ENCODE assay signal across 18 mouse cellular contexts in genomic region chr6:68852286-68852685, GRCm38 (mm10).
"Had no signal": no experiment of that assay in that cellular context is flagged by ENCODE, and none has a peak within 500 bp of the region (broad histone marks: within the 10 kb centered on the region; RNA-seq: fewer than 3 reads in every experiment).

No protein-coding gene starts in this region.

- H3K4me3 ChIP-seq: lung, embryonic 15.5 days; megakaryocyte, embryonic 14.5 days; midbrain, embryonic 13.5 days; midbrain, embryonic 15.5 days; neural tube, embryonic 12.5 days; stomach, embryonic 15.5 days had no signal

- H3K27me3 ChIP-seq: lung, embryonic 15.5 days; megakaryocyte, embryonic 14.5 days; midbrain, embryonic 13.5 days; midbrain, embryonic 15.5 days; neural tube, embryonic 12.5 days; stomach, embryonic 15.5 days had no signal

- H3K36me3 ChIP-seq: lung, embryonic 15.5 days; midbrain, embryonic 13.5 days; midbrain, embryonic 15.5 days; neural tube, embryonic 12.5 days; stomach, embryonic 15.5 days had no signal

- H3K9me3 ChIP-seq: lung, embryonic 15.5 days; megakaryocyte, embryonic 14.5 days; midbrain, embryonic 13.5 days; midbrain, embryonic 15.5 days; neural tube, embryonic 12.5 days; stomach, embryonic 15.5 days had no signal

- H3K4me2 ChIP-seq: lung, embryonic 15.5 days; midbrain, embryonic 11.5 days; midbrain, embryonic 13.5 days; midbrain, embryonic 15.5 days; neural tube, embryonic 12.5 days; stomach, embryonic 15.5 days had no signal

- H3K9ac ChIP-seq: liver, postnatal 0 days; lung, embryonic 15.5 days; midbrain, embryonic 13.5 days; midbrain, embryonic 15.5 days; neural tube, embryonic 12.5 days; stomach, embryonic 15.5 days had no signal

- DNase-seq: liver, postnatal 0 days; lung, adult 2 months; lung, postnatal 14 days; lung, postnatal 36 days; right cerebral cortex, postnatal 14 days; thymus, adult 2 months; thymus, postnatal 25 days; thymus, postnatal 4 days had no signal

- H3K4me1 ChIP-seq: lung, embryonic 15.5 days; megakaryocyte, embryonic 14.5 days; midbrain, embryonic 13.5 days; midbrain, embryonic 15.5 days; neural tube, embryonic 12.5 days; stomach, embryonic 15.5 days had no signal

- H3K27ac ChIP-seq: lung, embryonic 15.5 days; macrophage; midbrain, embryonic 13.5 days; midbrain, embryonic 15.5 days; neural tube, embryonic 12.5 days; stomach, embryonic 15.5 days; stomach, postnatal 0 days had no signal

- ATAC-seq: liver, postnatal 0 days; lung, postnatal 0 days; midbrain, embryonic 13.5 days; midbrain, embryonic 15.5 days had no signal
